Mouse (Mus musculus): ENCODE data around the gene Magi3.

Magi3 gene

GRCm38 (mm10) chr3:104020101-104020500 lies 200.1 kb downstream of the Magi3 start:
- DNase-seq: no peak

GRCm38 (mm10) chr3:104019453-104019852 lies 200.7 kb downstream of the Magi3 start:
- DNase-seq: peak; percentile 29

- no peak for DNase-seq
Measured at GRCm38 (mm10) chr3:104017931-104018330, 202.2 kb downstream of the Magi3 start.

GRCm38 (mm10) chr3:104011972-104012371 lies 208.2 kb downstream of the Magi3 start:
- DNase-seq: no peak

- DNase-seq: no peak
Measured at GRCm38 (mm10) chr3:104009924-104010662, 210.1 kb downstream of the Magi3 start.

- DNase-seq: no peak
Measured at GRCm38 (mm10) chr3:104007479-104007878, 212.7 kb downstream of the Magi3 start.

- DNase-seq: no peak
Measured at GRCm38 (mm10) chr3:104006896-104007466, 213.2 kb downstream of the Magi3 start.

GRCm38 (mm10) chr3:103998724-103999123 lies 221.4 kb downstream of the Magi3 start:
- no peak for DNase-seq

GRCm38 (mm10) chr3:103991271-103991670 lies 228.9 kb downstream of the Magi3 start:
- no peak for DNase-seq

GRCm38 (mm10) chr3:103989352-103989751 lies 230.8 kb downstream of the Magi3 start:
- DNase-seq: no peak

GRCm38 (mm10) chr3:103987831-103988432 lies 232.2 kb downstream of the Magi3 start:
- no peak for DNase-seq

- no peak for DNase-seq
Measured at GRCm38 (mm10) chr3:103985194-103985593, 235.0 kb downstream of the Magi3 start.

GRCm38 (mm10) chr3:103984556-103984955 lies 235.6 kb downstream of the Magi3 start:
- no peak for DNase-seq

- no peak for DNase-seq
Measured at GRCm38 (mm10) chr3:103971157-103971556, 249.0 kb downstream of the Magi3 start.

- peak; percentile 78 for DNase-seq
Measured at GRCm38 (mm10) chr3:103968701-103969100, 251.5 kb downstream of the Magi3 start.

- peak; percentile 93 for DNase-seq
Measured at GRCm38 (mm10) chr3:103967861-103968691, 252.1 kb downstream of the Magi3 start, which contains the start of gene Phtf1. Gene Phtf1, plus strand, starts transcription at chr3:103968110.

- DNase-seq: peak; percentile 3
Measured at GRCm38 (mm10) chr3:103967231-103967630, 252.9 kb downstream of the Magi3 start.
